Mouse (Mus musculus): Measurements from ENCODE around the gene Tro.

Tro gene

GRCm38 (mm10) chrX:150656908-150657796, at the start of gene Tro:
Tro (minus strand) TSS chrX:150657583.
- no peak for DNase-seq (ENCODE audit: low read depth)

DNA sequence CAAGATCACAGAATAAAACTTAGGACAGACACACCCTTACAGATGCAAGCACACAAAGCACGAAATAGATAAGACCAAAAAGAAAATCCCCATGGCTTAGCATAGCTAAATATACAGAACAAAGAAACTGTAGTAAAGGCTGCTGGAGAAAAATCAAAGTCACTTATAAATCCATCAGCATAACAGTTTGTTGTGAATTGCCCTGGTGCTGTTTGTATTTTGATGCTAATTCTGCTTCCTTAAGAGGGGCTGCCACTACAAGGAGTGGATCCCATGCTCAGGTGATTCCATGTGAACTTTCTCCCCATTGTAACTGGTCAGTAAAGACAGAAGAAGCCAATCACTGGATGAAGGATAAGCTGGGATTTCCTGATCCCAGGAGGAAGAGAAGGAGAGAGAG, 20.1 kb upstream of the Tro start:
- no peak for DNase-seq (ENCODE audit: low read depth)

- DNase-seq (ENCODE audit: low read depth) = peak; percentile 1
Measured at GRCm38 (mm10) chrX:150662809-150663208, 5.4 kb upstream of the Tro start.

DNA sequence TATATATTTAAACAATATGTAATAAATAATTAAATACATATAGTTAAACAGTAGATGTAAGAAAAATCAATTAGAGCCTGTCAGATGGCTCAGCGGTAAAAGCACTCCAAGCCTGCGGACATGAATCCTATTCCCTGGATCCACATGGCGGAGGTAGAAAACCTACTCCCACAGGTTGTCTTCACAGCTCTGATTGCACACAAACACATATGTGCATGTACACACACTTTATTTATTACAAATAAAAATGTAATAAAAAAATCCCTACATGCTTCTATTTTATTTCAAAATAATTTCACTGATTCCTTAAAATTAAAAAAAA, 375 bp upstream of the Tro start:
- DNase-seq (ENCODE audit: low read depth) = no peak

DNA sequence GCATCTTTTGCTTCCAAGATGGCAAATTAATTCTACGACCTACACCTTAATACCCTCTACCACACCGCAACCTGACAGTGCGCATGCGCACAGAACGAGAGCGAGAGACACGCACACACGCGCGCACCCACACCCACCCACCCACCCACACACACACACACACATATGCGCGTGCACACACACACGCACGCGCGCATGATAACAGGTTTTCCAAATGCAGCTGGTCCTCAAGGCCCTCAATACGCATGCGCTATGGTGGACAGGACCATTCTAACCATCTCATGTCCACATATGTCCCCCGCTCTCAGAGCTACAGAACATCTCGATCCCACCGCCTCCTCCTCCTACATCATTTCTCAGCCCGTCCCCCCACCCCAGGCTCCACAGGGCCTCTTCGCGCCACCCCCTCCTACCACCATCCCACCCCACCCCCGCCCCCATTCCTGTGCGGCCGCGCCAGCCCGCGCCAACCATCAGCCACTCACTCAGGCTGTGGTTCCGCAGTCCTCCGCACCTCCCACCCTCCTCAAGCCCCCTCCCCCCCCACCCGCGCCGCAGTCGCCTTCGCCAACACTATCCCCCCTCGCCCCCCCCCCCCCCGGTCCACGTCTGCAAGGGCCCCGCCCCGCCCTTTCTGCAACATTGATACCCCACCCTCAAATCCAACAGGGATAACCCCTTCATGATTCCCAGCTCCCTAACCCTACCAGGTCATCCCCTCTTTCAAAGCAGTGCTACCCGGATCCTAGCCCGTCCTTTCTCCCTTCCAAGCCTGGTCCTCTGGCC, 1.1 kb downstream of the Tro start:
- DNase-seq (ENCODE audit: low read depth) = no peak

DNA sequence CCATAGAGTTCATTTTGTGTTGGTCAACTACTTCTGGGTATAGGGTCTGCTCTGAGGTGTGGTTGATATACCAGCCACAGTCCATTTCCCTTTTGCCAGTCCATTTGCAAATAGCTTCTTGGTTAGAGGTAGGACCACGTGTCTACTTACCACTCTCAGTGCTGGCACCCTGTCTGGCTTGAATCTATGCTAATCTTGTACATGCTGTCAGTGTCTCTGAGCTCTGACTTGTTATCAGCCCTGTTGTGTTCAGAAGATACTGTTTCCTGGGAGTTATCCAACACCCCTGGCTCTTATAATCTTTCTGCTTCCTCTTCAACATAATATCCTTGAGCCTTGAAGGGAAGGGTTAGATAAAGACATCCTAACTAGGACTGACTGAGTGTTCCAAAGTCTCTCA, 21.0 kb downstream of the Tro start:
- DNase-seq (ENCODE audit: low read depth) = no peak

DNA sequence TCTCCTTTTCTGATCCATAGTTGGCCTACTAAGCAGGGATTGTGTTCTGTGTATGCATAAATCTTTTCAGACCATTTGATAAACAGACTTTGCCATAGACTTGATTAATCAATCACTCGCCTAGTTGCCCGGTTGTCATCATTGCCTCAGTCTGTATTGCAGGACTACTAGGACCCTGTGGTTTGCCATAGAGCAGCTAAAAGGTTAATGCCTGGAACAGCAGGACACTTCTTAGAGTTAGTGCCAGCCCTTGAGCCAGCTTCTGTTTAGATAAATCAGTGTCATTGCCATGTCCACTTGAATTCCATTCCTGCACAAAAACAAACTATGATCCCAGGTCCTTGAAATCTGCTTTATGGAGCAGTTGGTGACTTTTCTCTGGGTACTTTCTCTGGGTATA, 58.5 kb downstream of the Tro start:
- no peak for DNase-seq (ENCODE audit: low read depth)
